Mouse (Mus musculus) C2C12 (cell line): ENCODE measurements around the gene 1700029H14Rik. TPM values are rescaled to one million over a fixed set of nuclear protein-coding genes. Genes with fewer than 3 reads are reported as not detected.

ENCODE experiments used
- H3K27me3 ChIP-seq: one replicate; pipeline ENCODE4 v1.6.1; 2011; ENCODE audit not compliant: control insufficient read depth, insufficient read depth, insufficient read length
- H3K36me3 ChIP-seq: one replicate; pipeline ENCODE4 v1.6.1; 2011; ENCODE audit not compliant: control insufficient read depth, insufficient read depth
- H3K4me3 ChIP-seq: one replicate; pipeline ENCODE4 v1.5.1; 2011; ENCODE audit warnings: mild to moderate bottlenecking, control low read depth; ENCODE audit not compliant: poor library complexity, insufficient read depth, severe bottlenecking
- H3K79me2 ChIP-seq: one replicate; pipeline ENCODE4 v1.6.1; 2011; ENCODE audit not compliant: control insufficient read depth, insufficient read depth
- H3K79me3 ChIP-seq: one replicate; pipeline ENCODE4 v1.6.1; 2011; ENCODE audit warnings: low read depth, control low read depth
- H3ac ChIP-seq: one replicate; pipeline ENCODE3; 2011; ENCODE audit warnings: low read depth; ENCODE audit not compliant: control insufficient read depth, insufficient read length
- CEBPB ChIP-seq: IDR thresholded peaks from one replicate; pipeline ENCODE4 v1.6.1; 2011; ENCODE audit warnings: low read depth, mild to moderate bottlenecking, control low read depth, moderate library complexity
- CTCF ChIP-seq: IDR thresholded peaks from one replicate; pipeline ENCODE4 v1.5.1; 2011; ENCODE audit not compliant: control insufficient read depth, insufficient read depth, insufficient read length
- FOSL1 ChIP-seq: IDR thresholded peaks from one replicate; pipeline ENCODE4 v1.8.0; 2011; ENCODE audit warnings: mild to moderate bottlenecking, low read length; ENCODE audit not compliant: poor library complexity, insufficient read depth, severe bottlenecking
- MAX ChIP-seq: IDR thresholded peaks from one replicate; pipeline ENCODE4 v1.6.1; 2011; ENCODE audit warnings: mild to moderate bottlenecking, control low read depth
- MYOD1 ChIP-seq: IDR thresholded peaks from one replicate; pipeline ENCODE4 v1.6.1; 2011; ENCODE audit warnings: low read depth; ENCODE audit not compliant: control insufficient read depth, insufficient read length
- MYOG ChIP-seq: IDR thresholded peaks from one replicate; pipeline ENCODE4 v1.6.1; 2011; ENCODE audit not compliant: control insufficient read depth, insufficient read length; ENCODE audit errors: extremely low read depth
- USF1 ChIP-seq: IDR thresholded peaks from one replicate; pipeline ENCODE4 v1.6.1; 2011; ENCODE audit warnings: low read depth, mild to moderate bottlenecking, control low read depth, moderate library complexity
- polyA plus RNA-seq: library from polyadenylated mRNA; unstranded; fragments of >200 nt; fragmentation: generic; extraction: Trizol; gene quantifications from one replicate; pipeline ENCODE4 v1.2.1, GENCODE M21; 2012; ENCODE audit warnings: missing spikeins

Gene 1700029H14Rik
- polyA plus RNA-seq, 1 experiment: not detected

- TF ChIP-seq FOSL1 (no peak), MAX (no peak), MYOG (no peak), MYOD1 (no peak), USF1 (no peak), CEBPB (no peak), CTCF (no peak)
- Histone ChIP-seq H3ac (no peak overlapping the region), H3K79me3 (no peaks in the 10 kb centered on the region), H3K79me2 (no peaks in the 10 kb centered on the region), H3K36me3 (peaks cover 84% of the 10 kb centered on the region), H3K4me3 (no peak overlapping the region), H3K27me3 (no peaks in the 10 kb centered on the region)
These were observed 38.9 kb upstream of the 1700029H14Rik start for GRCm38 (mm10) chr8:13601166-13601565.

- no peaks in the 10 kb centered on the region for H3K79me3 ChIP-seq
- no peak for TF ChIP-seq CEBPB
- TF ChIP-seq USF1: no peak
- TF ChIP-seq FOSL1: no peak
- TF ChIP-seq MAX: no peak
- H3K4me3 ChIP-seq: no peak overlapping the region
- H3ac ChIP-seq: no peak overlapping the region
- no peaks in the 10 kb centered on the region for H3K79me2 ChIP-seq
- no peaks in the 10 kb centered on the region for H3K27me3 ChIP-seq
- H3K36me3 ChIP-seq: peaks cover 84% of the 10 kb centered on the region
These were observed 38.5 kb upstream of the 1700029H14Rik start for GRCm38 (mm10) chr8:13600716-13601115.

GRCm38 (mm10) chr8:13600204-13600603 lies 37.9 kb upstream of the 1700029H14Rik start:
- TF ChIP-seq CTCF: no peak
- no peak for TF ChIP-seq MAX
- no peak for TF ChIP-seq FOSL1
- TF ChIP-seq USF1: no peak
- TF ChIP-seq MYOG: no peak
- TF ChIP-seq CEBPB: no peak
- no peak for TF ChIP-seq MYOD1
- Histone ChIP-seq H3K79me2 (no peaks in the 10 kb centered on the region), H3ac (no peak overlapping the region), H3K4me3 (no peak overlapping the region), H3K79me3 (no peaks in the 10 kb centered on the region), H3K36me3 (peaks cover 80% of the 10 kb centered on the region), H3K27me3 (no peaks in the 10 kb centered on the region)

GRCm38 (mm10) chr8:13597777-13598176 lies 35.5 kb upstream of the 1700029H14Rik start:
- Histone ChIP-seq H3K27me3 (no peaks in the 10 kb centered on the region), H3K36me3 (peaks cover 76% of the 10 kb centered on the region), H3K79me2 (no peaks in the 10 kb centered on the region), H3K4me3 (no peak overlapping the region), H3ac (no peak overlapping the region), H3K79me3 (no peaks in the 10 kb centered on the region)
- TF ChIP-seq CEBPB: no peak
- no peak for TF ChIP-seq USF1
- TF ChIP-seq MYOD1: no peak
- no peak for TF ChIP-seq MAX
- TF ChIP-seq FOSL1: no peak
- no peak for TF ChIP-seq MYOG
- TF ChIP-seq CTCF: no peak

- Histone ChIP-seq H3K27me3 (no peaks in the 10 kb centered on the region), H3K4me3 (no peak overlapping the region), H3K36me3 (peaks cover 80% of the 10 kb centered on the region), H3ac (no peak overlapping the region), H3K79me3 (no peaks in the 10 kb centered on the region), H3K79me2 (no peaks in the 10 kb centered on the region)
- TF ChIP-seq CEBPB (no peak), MYOD1 (no peak), MYOG (no peak), USF1 (no peak)
These were observed 33.6 kb upstream of the 1700029H14Rik start for GRCm38 (mm10) chr8:13595861-13596260.

GRCm38 (mm10) chr8:13594884-13595323 lies 32.6 kb upstream of the 1700029H14Rik start:
- TF ChIP-seq MYOG: no peak
- TF ChIP-seq USF1: peak; percentile 77
- TF ChIP-seq CTCF: no peak
- TF ChIP-seq MAX: peak; percentile 24
- TF ChIP-seq CEBPB: no peak
- H3K79me3 ChIP-seq: no peaks in the 10 kb centered on the region
- no peaks in the 10 kb centered on the region for H3K79me2 ChIP-seq

More at GRCm38 (mm10) chr8:13594884-13595323, 32.6 kb upstream of the 1700029H14Rik start:
- H3K36me3 ChIP-seq: peaks cover 79% of the 10 kb centered on the region
- no peak overlapping the region for H3K4me3 ChIP-seq
- H3ac ChIP-seq: no peak overlapping the region
- H3K27me3 ChIP-seq: no peaks in the 10 kb centered on the region
